Mouse (Mus musculus) gastrocnemius, postnatal 14 days (tissue): ENCODE data around the gene Ankrd66. TPM values are rescaled to one million over a fixed set of nuclear protein-coding genes. Genes with fewer than 3 reads are reported as not detected.

Source experiments
- DNase-seq: peaks from one replicate; pipeline ENCODE4 v3.0.0; 2021; ENCODE audit warnings: mixed read lengths
- intact Hi-C: fragments of 180-260 bp; cut with DNase I; formaldehyde crosslinking; loops from one replicate; pipeline ENCODE4 v1.15.1; 2025; ENCODE audit warnings: low total_unique reads
- total RNA-seq, 2 experiments: library from RNA; stranded (reverse); gene quantifications; 2 replicates each; pipeline ENCODE4 v1.2.3; 2021

Gene Ankrd66
- total RNA-seq, 2 experiments from 2014 or later = not detected

GRCm38 (mm10) chr17:43485982-43486381, 57.5 kb downstream of the Ankrd66 start:
- no peak for DNase-seq
- intact Hi-C loops = no loop called here

Other genes with a start within 250 kb of the Ankrd66 start
- gene Adgrf5, start 183.2 kb downstream of the Ankrd66 start, total RNA-seq = 100 to 1,000 TPM in 1 of 2 experiments, 10 to 100 TPM in 1; 81.4 to 133 TPM
- not detected for gene Mep1a, start 40.8 kb downstream of the Ankrd66 start, total RNA-seq
- 10 to 100 TPM in 1 of 2 experiments, 1 to 10 TPM in 1; 8.2 to 10.0 TPM for gene Pla2g7, start 24.5 kb upstream of the Ankrd66 start, total RNA-seq
- under 1 TPM in 1 of 2 experiments, not detected in 1; 0.04 TPM for gene Tdrd6, start 86.7 kb upstream of the Ankrd66 start, total RNA-seq
- gene Slc25a27, start 123.6 kb upstream of the Ankrd66 start, total RNA-seq = 1 to 10 TPM; 2.5 to 3.7 TPM
- 1 to 10 TPM; 3.0 to 3.1 TPM for gene Cyp39a1, start 123.8 kb upstream of the Ankrd66 start, total RNA-seq